Mouse (Mus musculus) naive thymus-derived CD4-positive, alpha-beta T cell, adult 5 months (primary cell): ENCODE results near the gene Mob3b. TPM values are rescaled to one million over a fixed set of nuclear protein-coding genes. Genes with fewer than 3 reads are reported as not detected.

Source experiments
- polyA plus RNA-seq: library from polyadenylated mRNA; unstranded; fragments of 100-300 nt; shearing (Covaris generic); gene quantifications from one replicate; pipeline ENCODE4 v1.2.1, GENCODE M21; 2017

Mob3b gene
- 14.3 TPM for polyA plus RNA-seq

DNA sequence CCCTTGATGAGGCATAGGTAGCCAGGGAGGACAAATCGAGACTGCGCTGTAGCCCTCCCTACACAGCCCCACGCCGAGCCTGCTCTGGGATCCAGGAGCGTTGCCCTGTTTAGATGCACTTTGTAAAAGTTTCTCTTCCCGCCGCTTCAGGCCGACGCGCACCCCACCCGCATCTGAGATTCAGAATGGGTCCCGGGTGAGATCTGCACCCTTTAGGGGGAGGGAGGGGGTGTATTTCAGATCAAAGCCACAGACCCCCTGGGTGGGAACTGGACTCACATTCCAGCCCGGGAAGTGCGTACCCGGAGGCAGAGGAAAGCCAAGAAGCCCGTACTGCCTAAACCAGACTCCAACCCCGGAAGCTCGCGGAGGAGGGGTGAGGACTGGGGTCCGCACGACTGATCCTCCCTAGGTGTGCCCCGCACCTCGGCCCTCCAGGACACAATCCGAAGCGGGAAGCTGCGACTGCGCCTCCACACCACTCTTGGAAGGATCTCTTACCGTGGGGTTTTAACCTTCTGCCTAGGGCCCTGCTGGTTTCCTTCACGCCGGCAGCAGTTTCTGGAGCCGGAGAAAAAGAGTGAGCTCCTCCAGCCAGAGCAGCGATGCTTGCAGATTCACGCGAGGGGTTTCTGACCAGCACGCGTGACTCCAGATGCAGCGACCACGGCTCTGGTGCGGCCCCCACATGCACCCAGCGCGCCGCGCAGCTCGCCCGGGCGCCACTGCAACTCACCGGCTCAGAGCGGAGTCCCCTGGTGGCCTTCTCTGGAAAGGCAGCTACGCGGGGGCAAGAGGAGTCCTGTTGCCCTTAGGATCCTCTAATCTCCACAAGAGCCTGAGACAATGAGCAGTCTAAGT, at the start of gene Mob3b:
Mob3b (minus strand) TSS at position 734 of the 861 bp plus-strand sequence.

DNA sequence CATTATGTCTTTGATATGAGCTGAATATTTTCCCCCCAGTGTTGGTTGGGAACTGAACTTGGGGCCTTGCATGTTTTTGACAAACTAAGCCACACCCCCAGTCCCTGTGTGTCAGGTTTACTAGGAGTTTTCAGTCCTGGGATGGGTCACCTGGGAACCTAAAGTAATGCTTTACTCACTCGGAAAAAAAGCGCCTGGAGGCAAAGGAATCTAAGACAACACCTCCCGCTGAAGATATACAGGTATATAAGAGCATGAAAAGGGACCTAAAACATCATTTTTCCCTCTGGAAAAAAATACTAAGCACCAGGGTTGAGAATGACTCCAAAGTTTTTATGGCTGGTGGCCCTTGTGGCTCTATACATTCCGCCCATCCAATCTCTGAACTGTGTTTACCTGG, 5.5 kb downstream of the Mob3b start, which contains the start of gene Ifnk:
Ifnk (plus strand) TSS at position 301 of the 400 bp plus-strand sequence.

Other genes starting within 250 kb of the Mob3b start
- gene Ifnk, start 5.4 kb downstream of the Mob3b start, polyA plus RNA-seq = not detected
- 42.4 TPM for gene C9orf72, start 68.7 kb upstream of the Mob3b start, polyA plus RNA-seq